Mouse (Mus musculus) embryonic facial prominence, embryonic 15.5 days (tissue): ENCODE data around the gene Nlrc5. TPM values are rescaled to one million over a fixed set of nuclear protein-coding genes. Genes with fewer than 3 reads are reported as not detected.
"Not testable (repeated sequence)": the region's sequence is repeated elsewhere in the genome, so short reads cannot be mapped to it uniquely, and the experiment has no call there.

Experiments used
- ATAC-seq: fragments of 200-750 bp; cut with Nextera tagmentation; 2 replicates; pipeline ENCODE4 v1.8.0; 2017; ENCODE audit warnings: low read depth, moderate TSS enrichment; ENCODE audit not compliant: insufficient number of reproducible peaks, low FRiP score, low TSS enrichment
- H3K27ac ChIP-seq: fragments of 300-500 bp; sonication (generic); replicated peaks from 2 replicates; pipeline ENCODE4 v1.5.1; 2015; ENCODE audit warnings: mild to moderate bottlenecking, inconsistent platforms
- H3K27me3 ChIP-seq: fragments of 300-500 bp; sonication (generic); 2 replicates; pipeline ENCODE4 v1.6.1; 2015; ENCODE audit warnings: inconsistent platforms
- H3K36me3 ChIP-seq: fragments of 300-500 bp; sonication (generic); 2 replicates; pipeline ENCODE4 v1.6.1; 2015; ENCODE audit warnings: mild to moderate bottlenecking, inconsistent platforms
- H3K4me1 ChIP-seq: fragments of 300-500 bp; sonication (generic); 2 replicates; pipeline ENCODE4 v1.6.1; 2015; ENCODE audit warnings: inconsistent platforms
- H3K4me2 ChIP-seq: fragments of 300-500 bp; sonication (generic); replicated peaks from 2 replicates; pipeline ENCODE4 v1.6.1; 2015; ENCODE audit warnings: mild to moderate bottlenecking, inconsistent platforms
- H3K4me3 ChIP-seq: fragments of 300-500 bp; sonication (generic); replicated peaks from 2 replicates; pipeline ENCODE4 v1.5.1; 2015; ENCODE audit warnings: mild to moderate bottlenecking, inconsistent platforms
- H3K9ac ChIP-seq: fragments of 300-500 bp; sonication (generic); 2 replicates; pipeline ENCODE4 v1.6.1; 2015; ENCODE audit warnings: inconsistent platforms
- H3K9me3 ChIP-seq: fragments of 300-500 bp; sonication (generic); replicated peaks from 2 replicates; pipeline ENCODE4 v1.6.1; 2016; ENCODE audit warnings: inconsistent platforms
- WGBS: fragments of 180-500 bp; shearing (Covaris S2); methylation state at CpG from one replicate; pipeline ENCODE4 v1.1.7; 2015; 5-methylcytosine and 5-hydroxymethylcytosine counted together
- polyA plus RNA-seq: library from polyadenylated mRNA; unstranded; fragments of >200 nt; fragmentation: Nextera tagmentation; extraction: Ambion mirVana; gene quantifications from 2 replicates; pipeline ENCODE4 v1.2.1, GENCODE M21; 2015

Nlrc5 gene
- polyA plus RNA-seq, 1 experiment from 2014 or later: 0.40 TPM

DNA sequence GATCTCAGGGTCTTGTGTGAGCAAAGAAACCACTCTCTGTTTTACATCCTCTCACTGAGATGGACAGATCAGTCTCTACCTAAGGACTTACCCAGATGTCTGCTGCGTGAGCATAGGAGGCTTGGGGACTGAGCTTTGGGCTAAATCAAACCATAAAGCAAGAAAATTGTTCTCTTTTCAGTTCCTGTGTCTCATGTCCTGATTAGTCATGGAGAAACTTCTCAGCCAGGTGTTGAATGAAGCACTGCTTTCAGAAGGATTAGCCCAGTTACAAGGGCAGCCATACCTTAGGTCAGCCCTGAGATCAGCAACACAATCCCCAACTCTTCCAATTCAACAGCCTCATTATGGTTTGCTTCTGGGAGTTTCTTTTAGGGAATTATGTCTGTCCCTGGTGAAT, 7.5 kb downstream of the Nlrc5 start:
- H3K27me3 ChIP-seq: no peaks in the 10 kb centered on the region
- ATAC-seq: no peak
- no peaks in the 10 kb centered on the region for H3K4me1 ChIP-seq
- WGBS: 70% methylated on average over 1 of the region's 1 CpGs
- H3K9me3 ChIP-seq: no peaks in the 10 kb centered on the region
- H3K27ac ChIP-seq: no peak overlapping the region
- no peaks in the 10 kb centered on the region for H3K36me3 ChIP-seq
- H3K4me3 ChIP-seq: no peak overlapping the region
- no peak overlapping the region for H3K4me2 ChIP-seq
- H3K9ac ChIP-seq: no peak overlapping the region

DNA sequence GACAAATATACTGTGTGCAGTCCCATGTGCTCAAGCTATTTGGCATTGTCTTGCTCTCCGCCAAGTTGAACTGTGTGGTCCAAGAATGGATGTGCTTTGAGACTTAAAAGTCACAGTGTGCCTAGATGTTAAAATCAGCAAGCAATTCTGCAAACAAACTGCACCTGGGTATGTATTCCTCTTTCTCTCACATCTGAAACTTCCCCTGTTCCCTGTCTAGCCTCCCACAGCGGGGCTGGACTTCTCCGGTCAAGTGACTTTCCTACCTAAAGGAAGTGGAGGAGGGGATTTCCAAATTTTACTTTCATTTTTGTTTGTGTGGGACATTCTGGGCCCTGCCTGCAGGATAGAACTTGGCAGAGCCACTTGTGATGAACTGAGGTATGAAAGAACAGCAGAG, 9.0 kb downstream of the Nlrc5 start:
- 88% methylated on average over 3 of the region's 3 CpGs for WGBS

DNA sequence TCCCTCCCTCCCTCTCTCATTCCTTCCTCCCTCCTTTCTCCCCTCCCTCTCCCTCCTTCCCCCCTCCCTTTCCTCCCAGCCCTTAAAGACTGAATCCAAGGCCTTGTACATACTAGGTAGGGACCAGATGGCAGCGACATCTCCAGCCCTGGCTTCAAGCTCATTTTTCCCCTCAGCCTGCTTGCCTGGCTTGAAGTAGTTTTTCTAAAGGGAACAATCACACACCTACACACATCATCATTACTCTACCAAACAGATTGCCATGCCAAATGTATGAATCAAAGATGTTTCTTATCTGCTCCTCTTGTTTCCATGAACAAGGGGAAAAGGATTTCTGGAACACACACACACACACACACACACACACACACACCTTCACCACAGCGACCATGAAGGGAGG, 10.3 kb downstream of the Nlrc5 start:
- Histone ChIP-seq H3K4me1 (no peaks in the 10 kb centered on the region), H3K4me2 (no peak overlapping the region), H3K27me3 (no peaks in the 10 kb centered on the region), H3K9ac (no peak overlapping the region), H3K9me3 (no peaks in the 10 kb centered on the region), H3K27ac (no peak overlapping the region), H3K4me3 (no peak overlapping the region), H3K36me3 (no peaks in the 10 kb centered on the region)
- WGBS: 61% methylated on average over 2 of the region's 2 CpGs
- no peak for ATAC-seq

More for the DNA sequence above, 9.0 kb downstream of the Nlrc5 start:
- Histone ChIP-seq H3K9ac (no peak overlapping the region), H3K4me3 (no peak overlapping the region), H3K4me1 (no peaks in the 10 kb centered on the region), H3K27me3 (no peaks in the 10 kb centered on the region), H3K36me3 (no peaks in the 10 kb centered on the region), H3K9me3 (no peaks in the 10 kb centered on the region), H3K4me2 (no peak overlapping the region), H3K27ac (no peak overlapping the region)
- no peak for ATAC-seq

DNA sequence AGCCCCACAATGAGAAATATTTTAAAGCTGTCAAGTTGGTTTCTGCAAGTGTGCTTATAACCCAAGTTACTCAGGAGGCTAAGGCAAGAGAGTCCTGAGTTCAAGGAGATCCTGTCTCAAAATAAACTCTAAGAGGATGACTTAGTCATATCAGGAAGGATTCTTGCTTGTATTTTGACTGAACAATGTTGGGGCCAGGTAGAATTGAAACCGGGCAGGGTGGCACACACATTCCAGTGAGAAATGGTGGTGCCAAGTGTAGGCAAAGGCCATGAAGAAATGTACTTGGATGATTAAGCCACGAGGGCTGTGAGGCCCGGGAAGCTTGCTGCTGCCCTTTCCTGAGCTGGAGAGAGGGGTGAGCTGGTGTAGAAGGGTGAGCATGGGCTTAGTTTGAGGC, 13.0 kb downstream of the Nlrc5 start:
- no peak for ATAC-seq
- no peaks in the 10 kb centered on the region for H3K27me3 ChIP-seq
- H3K27ac ChIP-seq: no peak overlapping the region
- no peak overlapping the region for H3K4me3 ChIP-seq
- H3K9ac ChIP-seq: no peak overlapping the region
- H3K4me2 ChIP-seq: no peak overlapping the region
- H3K9me3 ChIP-seq: no peaks in the 10 kb centered on the region
- WGBS: 86% methylated on average over 3 of the region's 3 CpGs
- no peaks in the 10 kb centered on the region for H3K36me3 ChIP-seq
- H3K4me1 ChIP-seq: no peaks in the 10 kb centered on the region

DNA sequence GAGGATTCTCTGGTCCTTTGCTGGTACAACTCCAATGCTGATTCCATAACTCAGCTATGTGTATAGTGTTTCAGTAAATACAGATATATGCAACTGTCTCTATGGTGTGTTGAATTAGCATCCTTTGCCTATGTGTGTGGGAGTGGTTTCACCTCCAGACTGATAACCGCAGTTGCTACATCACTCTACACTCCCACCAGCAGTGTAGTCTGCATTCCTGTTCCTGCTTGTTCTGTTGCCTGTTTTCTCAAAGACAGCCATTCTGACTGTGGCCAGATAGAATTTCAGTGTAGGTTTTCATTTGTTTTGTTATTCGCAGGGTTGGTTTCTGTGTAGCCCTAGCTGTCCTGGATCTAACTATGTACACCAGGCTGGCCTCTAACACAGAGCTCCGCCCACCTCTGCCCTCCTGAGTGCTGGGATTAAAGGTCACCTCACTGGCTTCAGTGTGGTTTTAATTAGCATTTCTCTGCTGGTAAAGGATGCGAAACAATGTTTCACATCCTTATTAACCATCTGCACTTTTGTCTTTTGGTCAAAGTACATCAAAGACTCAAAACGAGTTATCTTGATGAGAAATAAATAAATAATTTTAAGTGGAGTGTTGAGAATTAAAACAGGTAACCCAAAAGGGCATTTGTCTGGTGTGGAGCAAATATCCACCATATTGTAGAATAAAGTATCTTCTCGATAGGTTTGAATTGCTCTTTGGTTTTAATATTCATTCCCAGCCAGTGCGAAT, 13.6 kb downstream of the Nlrc5 start:
- Histone ChIP-seq H3K27ac (no peak overlapping the region), H3K9me3 (no peaks in the 10 kb centered on the region), H3K4me3 (no peak overlapping the region), H3K36me3 (no peaks in the 10 kb centered on the region), H3K9ac (no peak overlapping the region), H3K4me1 (no peaks in the 10 kb centered on the region), H3K4me2 (no peak overlapping the region), H3K27me3 (no peaks in the 10 kb centered on the region)
- WGBS: 53% methylated on average over 7 of the region's 7 CpGs
- ATAC-seq: no peak

DNA sequence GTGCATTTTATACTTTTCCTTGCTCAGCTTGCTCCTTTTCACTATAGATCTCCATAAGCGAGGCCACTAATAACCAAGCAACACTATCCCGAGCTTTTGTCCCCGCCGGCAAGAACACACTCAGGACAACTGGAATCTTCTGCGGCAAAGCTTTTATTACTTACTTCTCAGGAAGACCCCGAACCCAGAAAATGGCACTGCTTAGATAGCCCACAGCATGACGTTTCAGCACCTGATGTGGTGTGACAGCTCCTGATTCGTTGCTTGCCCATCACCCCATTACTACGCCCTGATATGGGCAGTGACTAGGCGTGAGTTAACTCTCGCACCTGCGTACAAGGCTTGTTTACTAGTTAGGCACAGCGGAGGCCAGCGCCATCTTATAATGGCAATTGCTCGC, 18.8 kb downstream of the Nlrc5 start:
- H3K27ac ChIP-seq, ATAC-seq, H3K27me3 ChIP-seq, H3K9ac ChIP-seq, H3K36me3 ChIP-seq, H3K9me3 ChIP-seq, H3K4me1 ChIP-seq, H3K4me3 ChIP-seq, H3K4me2 ChIP-seq: not testable (repeated sequence)
- WGBS: 88% methylated on average over 15 of the region's 15 CpGs

DNA sequence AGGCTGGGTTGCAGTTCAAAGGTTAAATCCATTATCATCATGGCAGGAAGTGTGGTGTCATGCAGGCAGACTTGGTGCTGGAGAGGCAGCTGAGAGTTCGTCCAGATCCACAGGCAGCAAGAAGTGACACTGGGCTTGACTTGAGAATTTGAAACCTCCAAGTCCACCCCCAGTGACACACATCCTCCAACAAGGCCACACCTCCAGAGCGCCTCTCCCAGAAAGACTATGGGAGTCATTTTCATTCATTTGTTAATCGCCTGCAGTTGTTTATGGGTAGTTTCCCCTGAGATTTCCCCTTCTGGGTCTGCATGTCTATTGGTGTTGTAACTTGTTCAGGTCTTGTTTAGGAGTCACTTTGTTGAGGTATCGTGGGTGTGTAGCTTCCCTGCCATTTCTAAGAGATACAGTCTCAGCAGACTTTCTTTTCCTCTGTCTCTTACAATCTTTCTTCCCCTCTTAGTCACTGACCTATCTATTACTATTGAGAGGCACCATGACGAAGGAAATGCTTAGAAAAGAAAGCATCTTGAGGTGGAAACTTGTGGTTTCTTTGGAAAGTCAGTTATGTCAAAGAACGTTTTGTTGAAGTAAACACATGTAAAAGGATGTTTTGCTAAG, 19.8 kb downstream of the Nlrc5 start:
- no peaks in the 10 kb centered on the region for H3K9me3 ChIP-seq
- no peaks in the 10 kb centered on the region for H3K36me3 ChIP-seq
- H3K27me3 ChIP-seq: no peaks in the 10 kb centered on the region
- ATAC-seq: no peak
- 76% methylated on average over 6 of the region's 6 CpGs for WGBS
- no peak overlapping the region for H3K9ac ChIP-seq
- no peak overlapping the region for H3K4me2 ChIP-seq
- H3K27ac ChIP-seq: no peak overlapping the region
- no peaks in the 10 kb centered on the region for H3K4me1 ChIP-seq
- no peak overlapping the region for H3K4me3 ChIP-seq

DNA sequence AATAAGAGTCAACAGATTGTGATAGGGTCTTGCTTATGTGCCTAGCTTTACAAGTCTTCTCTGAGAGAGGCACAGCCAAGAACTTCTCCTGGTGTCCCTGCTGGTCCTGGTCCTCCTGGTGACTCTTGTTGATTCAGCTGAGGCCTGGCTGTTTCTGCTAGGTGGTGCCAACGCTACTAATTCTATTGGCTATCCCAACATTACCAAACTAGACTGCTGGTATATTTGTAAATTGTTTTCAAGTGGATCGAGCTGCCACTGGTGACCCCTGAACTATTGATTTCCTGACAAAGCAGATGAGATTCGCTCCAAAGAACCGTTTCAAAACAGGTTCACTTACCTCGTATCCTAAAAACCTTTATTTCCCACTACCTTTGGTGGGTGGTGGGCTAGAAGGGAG, 20.7 kb downstream of the Nlrc5 start:
- Histone ChIP-seq H3K27ac (no peak overlapping the region), H3K9me3 (no peaks in the 10 kb centered on the region), H3K4me3 (no peak overlapping the region), H3K27me3 (no peaks in the 10 kb centered on the region), H3K4me1 (no peaks in the 10 kb centered on the region), H3K36me3 (no peaks in the 10 kb centered on the region), H3K4me2 (no peak overlapping the region), H3K9ac (no peak overlapping the region)
- ATAC-seq: no peak
- 83% methylated on average over 5 of the region's 5 CpGs for WGBS

DNA sequence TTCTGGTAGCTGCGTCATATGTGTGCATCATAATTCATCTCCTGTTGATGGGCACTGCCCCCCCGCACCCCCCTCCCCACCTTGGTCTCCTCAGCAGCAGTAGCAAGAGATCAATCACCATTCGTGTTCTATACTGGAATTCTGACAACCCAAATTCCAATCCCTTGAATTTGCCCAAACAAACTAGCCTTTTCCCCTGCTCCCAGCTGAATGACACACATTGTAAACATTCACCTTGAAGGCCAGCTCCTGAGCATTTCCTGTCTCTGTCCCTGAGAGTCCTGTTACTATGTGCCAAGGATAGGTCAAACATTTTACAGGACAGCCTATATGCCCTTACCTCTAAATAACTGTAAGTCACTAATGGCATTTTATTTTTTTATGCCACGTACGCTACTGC, 21.9 kb downstream of the Nlrc5 start:
- no peak overlapping the region for H3K27ac ChIP-seq
- no peak overlapping the region for H3K4me2 ChIP-seq
- no peaks in the 10 kb centered on the region for H3K36me3 ChIP-seq
- no peak for ATAC-seq
- H3K4me1 ChIP-seq: no peaks in the 10 kb centered on the region
- 79% methylated on average over 5 of the region's 5 CpGs for WGBS
- no peaks in the 10 kb centered on the region for H3K27me3 ChIP-seq
- no peaks in the 10 kb centered on the region for H3K9me3 ChIP-seq
- no peak overlapping the region for H3K9ac ChIP-seq
- H3K4me3 ChIP-seq: no peak overlapping the region

DNA sequence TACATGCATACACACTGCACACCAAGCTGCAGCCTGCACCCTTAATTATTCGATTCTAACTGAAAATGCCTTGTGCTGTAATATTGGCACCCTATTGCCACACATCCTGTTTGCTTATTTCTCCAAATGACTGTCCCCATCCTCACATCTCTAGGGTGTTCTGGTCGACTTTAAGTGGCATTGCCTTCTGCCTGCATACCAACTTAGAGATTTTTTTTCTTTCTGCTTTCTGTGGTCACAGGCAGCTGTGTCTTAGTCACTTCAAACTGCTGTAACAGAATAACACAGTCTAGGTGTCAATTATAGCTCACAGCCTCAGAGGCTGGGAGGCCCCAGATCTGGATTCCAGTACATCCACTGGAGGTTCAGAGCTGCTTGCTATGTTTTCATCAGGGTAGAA, 24.4 kb downstream of the Nlrc5 start:
- no peaks in the 10 kb centered on the region for H3K36me3 ChIP-seq
- no peak overlapping the region for H3K4me2 ChIP-seq
- no peaks in the 10 kb centered on the region for H3K27me3 ChIP-seq
- H3K9me3 ChIP-seq: no peaks in the 10 kb centered on the region
- H3K4me3 ChIP-seq: no peak overlapping the region
- H3K27ac ChIP-seq: no peak overlapping the region
- 54% methylated on average over 2 of the region's 2 CpGs for WGBS
- H3K9ac ChIP-seq: no peak overlapping the region
- H3K4me1 ChIP-seq: no peaks in the 10 kb centered on the region
- no peak for ATAC-seq

DNA sequence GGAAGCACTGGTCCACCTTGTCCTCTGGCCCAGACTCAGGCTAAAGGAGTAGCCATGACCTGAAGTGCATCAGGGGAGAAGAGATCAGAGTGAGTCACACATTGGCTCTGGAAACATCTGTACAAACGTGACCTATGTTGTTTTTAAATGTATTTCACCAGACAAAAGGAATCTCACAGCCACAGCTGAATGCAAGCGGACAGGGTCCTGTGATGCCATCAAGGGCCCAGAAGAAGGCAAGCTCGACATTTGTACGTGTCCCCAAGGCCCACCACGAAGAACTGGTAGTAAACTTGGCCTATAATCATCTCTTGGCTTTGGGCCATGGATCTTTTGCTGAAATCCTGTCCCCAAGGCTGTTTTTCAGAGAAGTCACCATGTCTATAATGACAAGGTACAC, 35.5 kb downstream of the Nlrc5 start:
- Histone ChIP-seq H3K9ac (no peak overlapping the region), H3K27me3 (no peaks in the 10 kb centered on the region), H3K27ac (no peak overlapping the region), H3K36me3 (no peaks in the 10 kb centered on the region), H3K4me1 (no peaks in the 10 kb centered on the region), H3K4me3 (no peak overlapping the region), H3K4me2 (no peak overlapping the region), H3K9me3 (no peaks in the 10 kb centered on the region)
- no peak for ATAC-seq
- 64% methylated on average over 5 of the region's 5 CpGs for WGBS

DNA sequence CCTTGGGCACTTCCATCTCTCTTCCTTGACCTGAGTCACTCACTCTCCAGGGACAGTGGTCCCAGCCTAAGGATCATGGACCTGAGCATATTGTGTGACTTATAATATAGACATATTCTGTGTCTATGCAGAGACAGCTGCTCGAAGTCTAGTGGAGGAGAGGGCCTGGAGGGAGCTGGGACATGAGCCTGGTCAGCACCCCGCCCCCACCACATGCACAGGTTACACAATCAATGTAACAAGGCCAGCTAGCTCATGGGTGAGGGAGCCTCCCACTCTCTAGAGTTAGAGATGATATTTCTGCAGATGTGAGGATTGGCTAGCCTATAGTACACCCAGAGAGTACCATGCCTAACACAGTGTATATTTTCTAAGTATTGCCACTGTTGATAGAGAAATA, 36.6 kb downstream of the Nlrc5 start:
- H3K4me1 ChIP-seq: no peaks in the 10 kb centered on the region
- ATAC-seq: no peak
- H3K27ac ChIP-seq: no peak overlapping the region
- H3K36me3 ChIP-seq: no peaks in the 10 kb centered on the region
- H3K9me3 ChIP-seq: no peaks in the 10 kb centered on the region
- H3K9ac ChIP-seq: no peak overlapping the region
- H3K4me3 ChIP-seq: no peak overlapping the region
- H3K27me3 ChIP-seq: no peaks in the 10 kb centered on the region
- WGBS: 71% methylated on average over 2 of the region's 2 CpGs
- no peak overlapping the region for H3K4me2 ChIP-seq
